Mouse (Mus musculus): ENCODE measurements around the gene Tead1. TPM values are rescaled to one million over a fixed set of nuclear protein-coding genes. Genes with fewer than 3 reads are reported as not detected.

The Tead1 gene
- polyA plus RNA-seq, 1 experiment, result 4.4 TPM

DNA sequence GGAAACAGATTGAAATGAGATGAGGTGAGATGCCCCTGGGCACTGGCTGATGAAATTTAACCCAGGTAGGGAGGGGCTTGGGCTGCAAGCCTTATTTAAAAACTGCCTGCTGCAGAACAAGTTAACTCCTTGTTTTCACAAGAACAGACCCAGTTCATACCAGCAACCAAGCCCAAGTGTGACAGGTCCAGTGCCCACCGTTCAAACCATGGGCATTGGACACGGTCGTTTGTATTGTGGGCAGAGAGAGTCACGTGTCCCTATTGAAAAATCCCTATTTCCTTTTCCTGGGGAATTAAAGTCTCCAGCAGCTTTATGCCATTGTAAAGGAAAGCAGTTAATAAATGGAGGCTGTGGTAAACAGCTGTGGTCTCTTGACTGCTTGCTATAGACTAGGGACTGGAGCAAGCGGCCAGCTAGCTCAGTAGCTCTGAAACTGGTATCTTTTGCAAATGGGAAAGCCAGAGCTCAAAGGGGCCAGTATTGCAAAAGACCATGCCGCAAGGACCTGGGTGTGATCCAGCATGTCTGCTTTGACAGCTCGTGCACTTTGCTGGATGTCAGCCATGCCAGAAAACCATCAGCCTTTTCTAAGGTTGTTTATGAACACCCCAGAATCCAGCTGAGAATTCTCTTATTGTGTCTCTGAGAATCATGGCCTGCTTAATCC is 107.6 kb downstream of the Tead1 start:
- 52% methylated on average over 7 of the region's 7 CpGs for WGBS
- Histone ChIP-seq H3K4me3 (ENCODE audit: control insufficient read depth, insufficient read depth, low read length) (no peak overlapping the region), H3K27ac (ENCODE audit: control insufficient read depth, insufficient read depth, low read length) (no peak overlapping the region), H3K27me3 (ENCODE audit: control insufficient read depth, insufficient read depth, low read length) (no peaks in the 10 kb centered on the region; the same call in 1 of the 2 replicates), H3K4me1 (replicated peaks; ENCODE audit: control insufficient read depth, insufficient read depth, low read length) (peaks cover 3% of the 10 kb centered on the region), H3K36me3 (ENCODE audit: control insufficient read depth, insufficient read depth, low read length) (no peaks in the 10 kb centered on the region)
- DNase-seq, result no peak
- no peak for TF ChIP-seq POLR2A (IDR thresholded peaks at IDR 0.05; ENCODE audit: control insufficient read depth, extremely low read depth, insufficient read depth, low read length, poor library complexity)
- no peak for TF ChIP-seq CTCF (IDR thresholded peaks at IDR 0.05; ENCODE audit: borderline replicate concordance, control insufficient read depth, extremely low read depth, insufficient read depth, low read length, poor library complexity)

DNA sequence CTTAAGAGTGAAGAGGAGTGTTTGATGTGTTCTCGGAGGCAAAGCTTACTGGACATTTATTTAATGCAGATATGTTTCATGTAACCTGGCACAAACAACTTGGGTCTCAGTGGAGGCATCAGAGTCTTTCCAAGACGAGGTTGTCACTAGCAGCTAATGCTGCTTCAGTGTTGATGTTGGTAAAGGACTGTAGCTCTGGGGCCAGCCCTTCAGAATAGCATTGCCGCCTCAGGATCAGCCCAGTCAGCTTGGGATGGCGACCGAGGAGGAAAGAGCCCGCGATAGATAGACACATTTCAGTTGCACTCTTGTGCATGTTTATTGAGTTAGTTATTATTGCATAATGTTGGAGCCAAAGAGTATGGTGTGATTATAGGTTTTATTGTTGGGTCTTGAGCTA is 108.2 kb downstream of the Tead1 start:
- no peak for DNase-seq
- WGBS, result 93% methylated on average over 7 of the region's 7 CpGs
- TF ChIP-seq POLR2A (IDR thresholded peaks at IDR 0.05; ENCODE audit: control insufficient read depth, extremely low read depth, insufficient read depth, low read length, poor library complexity) (no peak), CTCF (IDR thresholded peaks at IDR 0.05; ENCODE audit: borderline replicate concordance, control insufficient read depth, extremely low read depth, insufficient read depth, low read length, poor library complexity) (no peak)
- H3K4me1 ChIP-seq (replicated peaks; ENCODE audit: control insufficient read depth, insufficient read depth, low read length), result peaks cover 3% of the 10 kb centered on the region
- H3K27me3 ChIP-seq (ENCODE audit: control insufficient read depth, insufficient read depth, low read length), result no peaks in the 10 kb centered on the region; the same call in 1 of the 2 replicates
- no peak overlapping the region for H3K27ac ChIP-seq (ENCODE audit: control insufficient read depth, insufficient read depth, low read length)
- no peak overlapping the region for H3K4me3 ChIP-seq (ENCODE audit: control insufficient read depth, insufficient read depth, low read length)
- no peaks in the 10 kb centered on the region for H3K36me3 ChIP-seq (ENCODE audit: control insufficient read depth, insufficient read depth, low read length)

DNA sequence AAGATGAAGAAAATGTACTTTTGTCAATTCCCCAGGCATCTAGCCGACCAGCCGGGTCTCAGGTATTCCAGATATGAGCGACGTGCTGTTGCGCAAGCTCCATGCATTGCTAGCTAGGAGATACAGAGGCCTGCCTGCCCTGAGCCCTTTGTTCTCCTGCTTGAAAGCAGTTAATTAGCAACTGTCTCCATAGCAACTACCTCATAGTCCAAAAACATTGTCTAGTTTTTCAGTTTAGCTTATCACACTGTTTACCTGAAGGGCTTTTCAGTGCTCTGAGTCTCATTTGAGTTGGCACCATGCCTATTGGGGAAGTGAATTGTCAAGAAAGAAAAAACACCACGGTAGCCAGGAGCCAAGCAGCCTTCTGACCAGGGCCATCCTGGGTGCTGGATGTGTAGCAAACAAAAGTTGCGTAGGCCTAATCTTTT is 109.2 kb downstream of the Tead1 start:
- no peak for DNase-seq
- 81% methylated on average over 7 of the region's 7 CpGs for WGBS
- Histone ChIP-seq H3K27me3 (ENCODE audit: control insufficient read depth, insufficient read depth, low read length) (no peaks in the 10 kb centered on the region; the same call in 1 of the 2 replicates), H3K4me1 (replicated peaks; ENCODE audit: control insufficient read depth, insufficient read depth, low read length) (peaks cover 3% of the 10 kb centered on the region), H3K4me3 (ENCODE audit: control insufficient read depth, insufficient read depth, low read length) (no peak overlapping the region), H3K36me3 (ENCODE audit: control insufficient read depth, insufficient read depth, low read length) (no peaks in the 10 kb centered on the region), H3K27ac (ENCODE audit: control insufficient read depth, insufficient read depth, low read length) (no peak overlapping the region)
- no peak for TF ChIP-seq POLR2A (IDR thresholded peaks at IDR 0.05; ENCODE audit: control insufficient read depth, extremely low read depth, insufficient read depth, low read length, poor library complexity)
- no peak for TF ChIP-seq CTCF (IDR thresholded peaks at IDR 0.05; ENCODE audit: borderline replicate concordance, control insufficient read depth, extremely low read depth, insufficient read depth, low read length, poor library complexity)

DNA sequence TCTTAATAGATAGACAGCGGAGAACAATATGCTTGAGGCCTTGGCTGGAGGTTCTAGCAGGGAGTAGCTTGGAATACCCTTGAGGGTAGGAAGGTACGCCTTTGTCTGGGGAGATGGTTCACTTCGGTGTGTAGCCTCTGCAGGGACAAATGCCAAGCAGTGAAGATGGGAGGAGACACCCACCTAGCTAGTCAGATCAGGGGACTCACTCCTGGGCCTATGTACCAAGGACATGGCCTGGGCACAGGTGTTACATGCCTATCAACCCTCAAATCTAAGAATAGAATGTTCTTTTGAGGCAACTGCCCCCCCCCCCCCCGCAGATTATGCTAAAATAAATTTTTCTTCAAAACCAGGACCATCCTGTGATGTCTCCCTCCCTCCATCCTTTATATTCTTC is 110.6 kb downstream of the Tead1 start:
- WGBS, result 91% methylated on average over 4 of the region's 4 CpGs
- no peak overlapping the region for H3K4me3 ChIP-seq (ENCODE audit: control insufficient read depth, insufficient read depth, low read length)
- no peak for TF ChIP-seq CTCF (IDR thresholded peaks at IDR 0.05; ENCODE audit: borderline replicate concordance, control insufficient read depth, extremely low read depth, insufficient read depth, low read length, poor library complexity)
- no peak for TF ChIP-seq POLR2A (IDR thresholded peaks at IDR 0.05; ENCODE audit: control insufficient read depth, extremely low read depth, insufficient read depth, low read length, poor library complexity)
- H3K27me3 ChIP-seq (ENCODE audit: control insufficient read depth, insufficient read depth, low read length), result no peaks in the 10 kb centered on the region; the same call in 1 of the 2 replicates
- peaks cover 3% of the 10 kb centered on the region for H3K4me1 ChIP-seq (replicated peaks; ENCODE audit: control insufficient read depth, insufficient read depth, low read length)
- no peaks in the 10 kb centered on the region for H3K36me3 ChIP-seq (ENCODE audit: control insufficient read depth, insufficient read depth, low read length)
- no peak overlapping the region for H3K27ac ChIP-seq (ENCODE audit: control insufficient read depth, insufficient read depth, low read length)
- no peak for DNase-seq

DNA sequence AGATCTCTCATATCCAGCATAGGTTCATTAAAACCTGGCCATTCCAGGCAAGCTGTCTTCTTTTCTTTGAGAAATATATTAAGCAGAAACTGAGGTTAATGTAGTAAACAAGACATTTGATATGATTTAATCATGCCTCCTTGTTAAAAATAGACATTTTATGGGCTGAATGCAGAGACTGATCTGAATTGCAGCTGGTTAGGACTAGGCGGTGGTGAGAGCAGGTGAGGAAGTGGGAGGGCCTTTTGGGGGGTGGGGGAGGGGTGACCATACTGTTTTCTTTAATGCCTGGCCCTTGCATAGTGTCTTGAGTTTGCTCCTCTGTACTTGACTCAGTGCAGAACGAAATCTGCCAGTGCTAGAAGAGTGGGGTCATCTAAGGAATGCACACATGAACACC is 111.2 kb downstream of the Tead1 start:
- H3K27ac ChIP-seq (ENCODE audit: control insufficient read depth, insufficient read depth, low read length), result no peak overlapping the region
- no peak overlapping the region for H3K4me3 ChIP-seq (ENCODE audit: control insufficient read depth, insufficient read depth, low read length)
- H3K36me3 ChIP-seq (ENCODE audit: control insufficient read depth, insufficient read depth, low read length), result no peaks in the 10 kb centered on the region
- TF ChIP-seq POLR2A (IDR thresholded peaks at IDR 0.05; ENCODE audit: control insufficient read depth, extremely low read depth, insufficient read depth, low read length, poor library complexity) (no peak), CTCF (IDR thresholded peaks at IDR 0.05; ENCODE audit: borderline replicate concordance, control insufficient read depth, extremely low read depth, insufficient read depth, low read length, poor library complexity) (no peak)
- no peaks in the 10 kb centered on the region; the same call in 1 of the 2 replicates for H3K27me3 ChIP-seq (ENCODE audit: control insufficient read depth, insufficient read depth, low read length)
- 48% methylated on average over 2 of the region's 2 CpGs for WGBS
- peaks cover 3% of the 10 kb centered on the region for H3K4me1 ChIP-seq (replicated peaks; ENCODE audit: control insufficient read depth, insufficient read depth, low read length)
- no peak for DNase-seq

DNA sequence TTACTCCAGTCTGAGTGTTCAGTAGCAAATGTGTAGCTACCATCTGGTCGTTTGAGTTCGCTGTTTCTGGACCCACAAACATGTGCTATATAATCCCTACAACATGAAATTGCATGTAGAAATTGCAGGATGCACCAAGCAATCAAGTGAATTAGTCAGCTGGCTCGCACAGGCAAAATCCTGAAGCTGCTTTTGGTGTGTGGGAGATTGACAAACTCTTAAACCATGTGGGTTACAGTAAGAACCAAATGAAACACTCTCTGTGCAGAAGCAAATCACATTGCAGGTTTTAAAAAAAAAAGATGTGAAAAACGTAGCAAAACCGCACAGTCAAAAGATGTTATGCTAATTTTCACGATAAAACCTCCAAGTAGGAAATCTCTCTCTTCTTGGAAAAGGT is 113.6 kb downstream of the Tead1 start:
- no peak overlapping the region for H3K27ac ChIP-seq (ENCODE audit: control insufficient read depth, insufficient read depth, low read length)
- H3K27me3 ChIP-seq (ENCODE audit: control insufficient read depth, insufficient read depth, low read length), result no peaks in the 10 kb centered on the region
- DNase-seq, result no peak
- no peak overlapping the region for H3K4me3 ChIP-seq (ENCODE audit: control insufficient read depth, insufficient read depth, low read length)
- TF ChIP-seq POLR2A (IDR thresholded peaks at IDR 0.05; ENCODE audit: control insufficient read depth, extremely low read depth, insufficient read depth, low read length, poor library complexity) (no peak), CTCF (IDR thresholded peaks at IDR 0.05; ENCODE audit: borderline replicate concordance, control insufficient read depth, extremely low read depth, insufficient read depth, low read length, poor library complexity) (no peak)
- H3K36me3 ChIP-seq (ENCODE audit: control insufficient read depth, insufficient read depth, low read length), result no peaks in the 10 kb centered on the region
- H3K4me1 ChIP-seq (replicated peaks; ENCODE audit: control insufficient read depth, insufficient read depth, low read length), result peaks cover 3% of the 10 kb centered on the region
- WGBS, result 90% methylated on average over 6 of the region's 6 CpGs
